Mouse (Mus musculus) liver, adult 2 months (tissue): Measurements from ENCODE around the gene Fam3a.

ENCODE experiments used
- CTCF ChIP-seq: fragments of 200-500 bp; IDR thresholded peaks from 2 replicates; pipeline ENCODE4 v1.5.1; 2011; ENCODE audit warnings: low read depth, low read length, control low read depth
- POLR2A ChIP-seq: fragments of 200-500 bp; IDR thresholded peaks from 2 replicates; pipeline ENCODE4 v1.6.1; 2011; ENCODE audit warnings: low read length, control low read depth; ENCODE audit not compliant: insufficient read depth; ENCODE audit errors: extremely low read depth

GRCm38 (mm10) chrX:74384451-74384850 is 8.6 kb downstream of the Fam3a start:
- TF ChIP-seq CTCF = no peak
- TF ChIP-seq POLR2A = no peak
